Mouse (Mus musculus): Measurements from ENCODE around the gene Ankrd34c.

The Ankrd34c gene

GRCm38 (mm10) chr9:89738295-89738694, at the start of gene Ankrd34c:
TSS of gene Ankrd34c (minus strand) at chr9:89738475.
- no peak for DNase-seq

- no peak for DNase-seq
These were observed 49.3 kb upstream of the Ankrd34c start for GRCm38 (mm10) chr9:89787532-89787931.

- DNase-seq, result no peak
These were observed 43.2 kb upstream of the Ankrd34c start for GRCm38 (mm10) chr9:89781395-89781927.

GRCm38 (mm10) chr9:89779237-89779636, 41.0 kb upstream of the Ankrd34c start:
- DNase-seq, result no peak

- DNase-seq, result no peak
These were observed 32.9 kb upstream of the Ankrd34c start for GRCm38 (mm10) chr9:89771153-89771552.

- no peak for DNase-seq
These were observed 23.7 kb upstream of the Ankrd34c start for GRCm38 (mm10) chr9:89762017-89762416.

GRCm38 (mm10) chr9:89758569-89758968, 20.3 kb upstream of the Ankrd34c start:
- DNase-seq, result no peak

GRCm38 (mm10) chr9:89758139-89758538, 19.9 kb upstream of the Ankrd34c start:
- no peak for DNase-seq

- DNase-seq, result no peak
These were observed 19.3 kb upstream of the Ankrd34c start for GRCm38 (mm10) chr9:89757571-89757970.

GRCm38 (mm10) chr9:89740041-89740440, 1.8 kb upstream of the Ankrd34c start:
- DNase-seq, result no peak

GRCm38 (mm10) chr9:89737888-89738287, 387 bp downstream of the Ankrd34c start:
- DNase-seq, result no peak

GRCm38 (mm10) chr9:89736932-89737705, 1.2 kb downstream of the Ankrd34c start:
- DNase-seq, result no peak

GRCm38 (mm10) chr9:89706906-89707305, 31.4 kb downstream of the Ankrd34c start:
- DNase-seq, result peak in 1 of 2 experiments; percentile 13

GRCm38 (mm10) chr9:89705197-89705533, 33.1 kb downstream of the Ankrd34c start:
- DNase-seq, result no peak

GRCm38 (mm10) chr9:89704265-89705196, 33.7 kb downstream of the Ankrd34c start, which contains the start of gene Tmed3:
TSS of gene Tmed3 (minus strand) at chr9:89705068.
- DNase-seq, result peak; percentile 88 to 89

GRCm38 (mm10) chr9:89700910-89701457, 37.3 kb downstream of the Ankrd34c start:
- no peak for DNase-seq

- no peak for DNase-seq
These were observed 43.1 kb downstream of the Ankrd34c start for GRCm38 (mm10) chr9:89695143-89695542.

GRCm38 (mm10) chr9:89693670-89694069, 44.6 kb downstream of the Ankrd34c start:
- DNase-seq, result no peak

- no peak for DNase-seq
These were observed 49.1 kb downstream of the Ankrd34c start for GRCm38 (mm10) chr9:89689179-89689578.

- peak in 1 of 2 experiments; percentile 4 for DNase-seq
These were observed 50.6 kb downstream of the Ankrd34c start for GRCm38 (mm10) chr9:89687503-89688226.

GRCm38 (mm10) chr9:89686262-89686661, 52.0 kb downstream of the Ankrd34c start:
- DNase-seq, result no peak

- peak in 1 of 2 experiments; percentile 3 for DNase-seq
These were observed 59.3 kb downstream of the Ankrd34c start for GRCm38 (mm10) chr9:89678974-89679373.
